Mouse (Mus musculus): ENCODE measurements around the gene Larp4b.

Gene Larp4b

DNA sequence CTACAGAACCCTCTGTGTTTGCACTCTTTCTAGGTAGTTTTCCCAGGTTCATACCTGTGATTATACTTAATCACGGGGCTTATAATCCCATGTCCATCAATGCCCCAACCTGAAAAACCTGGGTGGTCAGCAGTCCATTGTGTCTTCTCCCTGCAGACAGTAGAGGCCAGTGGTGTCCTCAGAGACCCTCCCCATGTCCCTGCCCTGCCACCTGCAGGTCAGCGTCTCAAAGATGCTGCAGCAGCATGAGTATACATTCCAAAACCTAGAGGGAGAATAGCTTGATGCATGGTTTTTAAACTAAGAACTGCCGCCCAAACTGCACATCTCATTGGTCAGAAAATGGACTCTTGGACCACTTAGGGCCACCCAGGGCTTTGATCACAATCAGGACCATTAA lies 85.0 kb downstream of the Larp4b start:
- DNase-seq (ENCODE audit: low read depth, low spot score): no peak

DNA sequence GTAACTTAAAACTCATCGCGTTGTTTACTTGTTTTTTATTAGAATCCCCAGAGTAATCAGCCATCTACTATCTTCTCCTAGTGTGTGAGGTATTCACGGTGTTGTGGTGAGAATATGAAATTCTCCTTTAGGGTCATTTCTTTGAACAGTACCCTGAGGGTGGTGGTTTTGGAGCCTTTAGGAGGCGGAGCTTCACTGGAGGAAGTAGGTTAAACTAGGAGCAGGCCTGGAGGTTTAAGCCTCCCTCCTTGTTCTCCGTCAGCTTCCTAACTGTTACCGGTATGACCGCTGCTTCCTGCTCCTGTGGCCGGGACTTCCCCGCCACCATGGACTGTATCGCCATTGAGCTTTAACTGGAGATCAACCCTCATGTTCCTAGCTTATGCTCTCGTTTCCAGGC lies 86.5 kb downstream of the Larp4b start:
- no peak for DNase-seq (ENCODE audit: low read depth, low spot score)

DNA sequence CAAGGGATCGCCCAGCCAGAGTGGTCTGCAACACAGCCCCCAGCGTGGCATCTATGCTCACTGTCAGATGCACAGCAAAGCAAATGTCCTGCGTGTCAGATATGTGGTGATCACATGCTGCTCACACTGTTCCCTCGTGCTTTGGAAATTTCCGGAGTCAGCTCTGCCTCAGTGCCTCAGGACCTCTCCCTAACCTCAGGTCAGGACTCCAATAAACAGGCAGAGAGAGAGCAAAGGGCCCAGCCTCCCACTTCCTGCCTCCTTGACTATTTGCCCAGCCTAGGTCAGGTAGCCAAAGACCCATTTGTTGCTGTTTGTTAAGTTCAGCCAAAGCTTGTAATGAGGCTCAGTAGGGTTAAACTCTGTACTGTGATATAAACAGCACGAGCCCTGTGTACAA lies 87.4 kb downstream of the Larp4b start:
- no peak for DNase-seq (ENCODE audit: low read depth, low spot score)

DNA sequence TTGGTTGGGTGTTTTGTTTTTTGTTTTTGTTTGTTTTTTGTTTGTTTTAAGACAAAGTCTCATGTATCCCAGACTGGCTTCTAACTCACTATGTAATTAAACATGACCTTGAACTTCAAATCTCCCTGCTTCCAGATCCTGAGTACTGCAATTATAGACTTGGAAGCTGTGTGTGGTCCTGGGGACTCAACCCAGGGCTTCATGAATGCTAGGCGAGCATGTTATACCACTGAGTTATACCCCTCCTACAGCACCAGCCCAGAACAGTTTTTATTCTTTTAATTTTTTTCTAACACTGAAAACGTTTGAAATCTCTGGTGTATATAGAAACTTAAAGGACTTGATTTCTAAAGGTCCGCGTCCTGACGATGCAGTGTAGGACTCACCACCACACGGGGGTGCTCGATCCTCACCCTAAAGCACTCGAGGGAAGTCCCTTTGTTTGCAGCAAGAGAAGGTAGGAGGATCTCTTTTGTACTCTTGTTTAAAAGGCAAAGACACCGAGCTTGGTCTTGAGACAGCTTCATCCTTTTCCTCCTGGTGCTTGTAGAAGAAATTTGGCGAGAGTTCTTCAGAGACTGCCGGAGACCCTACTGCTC lies 88.1 kb downstream of the Larp4b start:
- DNase-seq (ENCODE audit: low read depth, low spot score): peak; percentile 82

DNA sequence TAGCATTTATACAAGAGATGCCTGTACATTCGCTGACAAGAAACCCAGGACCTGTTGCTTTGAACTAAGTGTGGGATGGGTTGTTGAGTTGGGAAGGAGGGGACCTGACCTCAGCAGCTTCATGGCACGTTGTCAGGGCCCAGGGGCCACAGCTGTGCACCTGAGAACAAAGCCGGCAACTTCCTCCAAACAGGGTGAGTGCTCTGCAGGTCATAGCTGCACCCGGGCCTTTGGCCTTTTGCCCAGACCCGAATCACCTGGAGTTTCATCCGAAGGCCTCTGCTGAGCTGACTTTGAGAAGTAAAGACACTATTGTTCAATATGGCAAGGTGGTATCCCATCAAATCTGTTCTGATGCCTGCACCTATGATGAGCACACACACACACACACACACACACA lies 90.6 kb downstream of the Larp4b start:
- DNase-seq (ENCODE audit: low read depth, low spot score): no peak

DNA sequence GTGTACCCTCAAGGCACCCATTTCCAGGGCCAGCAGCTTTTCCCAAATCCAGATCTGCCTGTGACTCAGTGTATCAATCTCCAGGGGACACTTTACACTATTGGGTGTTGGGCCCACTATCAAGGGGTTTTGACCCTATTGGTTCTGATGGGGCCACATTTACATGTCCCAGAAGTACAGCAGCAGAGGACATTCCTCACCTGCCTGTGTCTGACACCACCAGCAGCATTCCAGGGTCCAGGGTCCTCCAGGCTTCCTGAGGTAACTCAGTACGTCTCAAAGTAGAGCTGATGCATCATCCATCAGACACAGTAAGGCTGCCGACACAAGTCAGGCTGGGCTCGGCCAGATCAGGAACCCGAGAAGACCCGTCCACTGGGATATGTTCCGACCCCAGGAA lies 91.0 kb downstream of the Larp4b start:
- no peak for DNase-seq (ENCODE audit: low read depth, low spot score)

DNA sequence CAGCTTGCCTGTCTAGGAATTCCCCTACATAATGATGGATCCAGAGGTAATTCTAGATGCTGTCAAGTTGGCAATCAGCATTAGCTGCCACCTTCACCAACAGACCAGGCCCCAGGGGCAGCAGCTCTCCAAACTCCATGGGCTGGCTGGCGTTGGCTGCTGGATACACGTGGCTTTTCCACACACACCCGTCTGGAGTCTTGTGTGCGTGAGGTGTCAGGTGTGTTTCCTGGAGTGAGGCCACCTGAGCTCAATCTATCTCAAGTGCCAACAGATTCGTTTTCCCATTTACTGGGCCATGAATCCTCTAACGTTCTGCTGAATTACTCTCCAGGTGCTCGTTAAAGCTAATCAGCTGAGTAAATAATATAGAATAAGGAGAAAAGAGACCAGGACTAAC lies 93.5 kb downstream of the Larp4b start:
- no peak for DNase-seq (ENCODE audit: low read depth, low spot score)

DNA sequence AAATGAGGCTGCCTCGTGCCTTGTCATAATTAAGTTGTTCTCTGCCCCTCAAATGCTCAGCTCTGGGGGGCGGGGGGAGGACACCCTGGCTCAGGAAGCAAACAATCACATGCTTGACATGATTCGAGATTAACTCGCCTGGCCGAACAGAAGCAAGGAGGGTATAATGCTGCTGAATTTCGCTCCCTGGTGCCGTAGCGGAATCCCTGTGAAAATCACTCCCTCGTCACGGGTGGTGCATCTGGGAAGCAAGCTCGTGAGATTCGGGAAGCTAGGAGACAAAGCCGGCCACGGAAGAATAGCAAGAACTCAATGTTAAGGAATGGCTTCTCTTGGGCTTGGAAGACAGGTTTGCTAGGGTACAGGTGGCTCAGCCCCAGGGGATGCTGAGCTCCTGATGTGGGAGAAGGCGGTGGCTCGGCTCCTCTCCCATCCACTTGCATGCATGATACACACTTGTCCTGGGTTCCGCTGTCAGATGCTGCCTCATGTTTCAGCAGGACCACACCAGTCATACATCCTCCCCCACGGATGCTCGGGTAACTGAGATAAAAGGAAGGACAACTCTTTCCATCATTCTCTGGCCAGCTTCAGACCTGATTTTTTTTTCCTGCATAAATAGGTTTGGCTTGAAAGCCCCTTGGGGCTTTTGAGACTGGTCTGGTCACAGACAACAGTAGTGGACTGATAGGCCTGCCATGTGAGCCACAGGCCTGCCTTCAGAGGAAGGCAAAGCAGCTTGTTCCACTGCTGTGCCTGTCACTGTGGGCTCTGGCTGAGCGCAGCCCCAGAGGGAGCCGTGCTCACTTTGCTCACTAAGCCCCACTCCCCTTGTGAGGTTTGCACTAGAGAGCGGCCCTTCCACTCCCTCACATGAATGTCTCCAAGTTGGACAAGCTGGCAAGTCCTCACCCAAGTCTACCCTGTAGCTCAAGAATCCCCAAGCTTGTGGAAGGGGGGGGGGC lies 94.2 kb downstream of the Larp4b start:
- DNase-seq (ENCODE audit: low read depth, low spot score): no peak

DNA sequence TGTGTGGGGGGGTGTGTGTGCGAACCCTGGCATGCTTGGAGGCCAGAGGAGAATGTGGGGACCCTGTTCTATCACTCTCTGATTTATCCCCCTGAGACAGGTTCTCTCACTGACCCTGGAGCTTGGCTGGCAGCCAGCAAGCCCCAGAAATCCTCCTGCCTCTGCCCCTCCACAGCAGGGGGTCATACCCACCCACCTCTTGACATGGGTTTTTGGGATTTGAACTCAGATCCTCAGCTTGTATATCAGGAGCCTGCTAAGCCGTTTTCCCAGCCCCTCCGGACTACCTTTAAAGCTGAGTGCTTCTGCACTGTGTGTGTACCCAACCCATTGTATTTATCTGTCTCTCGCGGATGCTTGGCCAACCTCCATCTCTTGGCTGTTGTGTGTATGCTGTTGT lies 95.8 kb downstream of the Larp4b start:
- DNase-seq (ENCODE audit: low read depth, low spot score): no peak

DNA sequence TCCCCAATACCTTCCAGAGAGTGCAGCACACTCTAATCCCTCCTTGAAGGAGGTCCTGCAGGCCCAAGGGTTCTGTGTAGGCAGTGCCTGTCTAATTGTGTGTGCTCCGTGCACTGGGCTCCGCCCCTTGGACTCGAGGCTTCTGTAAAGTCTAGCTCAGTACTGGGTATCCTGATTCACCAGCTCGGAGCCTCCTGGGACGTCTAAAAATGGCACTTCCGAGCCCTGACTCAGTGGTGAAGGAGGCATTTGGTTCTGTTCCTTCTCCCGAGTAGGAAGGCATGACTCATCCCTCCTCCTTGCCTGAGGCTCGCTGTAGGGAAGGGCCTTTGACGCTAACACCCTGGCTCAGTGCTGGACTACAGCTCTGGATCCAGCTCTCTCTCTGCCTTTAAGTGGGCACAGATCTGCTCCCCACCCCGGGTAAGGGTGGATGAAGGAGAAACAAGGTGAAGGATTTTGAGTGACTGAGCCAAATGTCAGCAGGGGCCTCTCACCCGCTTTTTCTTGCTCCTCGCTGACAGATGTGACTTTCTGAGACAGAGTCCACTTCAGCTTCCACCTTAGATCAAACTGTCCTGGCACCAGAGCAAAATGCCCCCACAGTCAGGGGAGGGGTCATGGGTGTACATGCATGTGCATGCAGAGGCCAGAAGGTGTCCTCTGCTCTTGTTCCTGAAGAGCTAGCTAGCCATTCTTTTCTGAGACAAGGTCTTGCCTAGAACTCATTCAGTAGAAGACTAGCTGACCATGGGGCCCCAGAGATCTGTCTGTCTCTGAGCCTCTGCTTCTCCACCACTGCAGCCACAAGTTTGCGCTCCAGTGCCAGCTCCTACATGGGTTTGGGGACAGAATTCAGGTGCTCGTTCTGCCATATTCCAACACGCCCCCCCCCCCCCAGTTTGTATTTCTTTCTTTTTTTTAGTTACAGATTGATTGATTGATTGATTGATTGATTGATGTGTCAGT lies 97.8 kb downstream of the Larp4b start:
- DNase-seq (ENCODE audit: low read depth, low spot score): no peak

DNA sequence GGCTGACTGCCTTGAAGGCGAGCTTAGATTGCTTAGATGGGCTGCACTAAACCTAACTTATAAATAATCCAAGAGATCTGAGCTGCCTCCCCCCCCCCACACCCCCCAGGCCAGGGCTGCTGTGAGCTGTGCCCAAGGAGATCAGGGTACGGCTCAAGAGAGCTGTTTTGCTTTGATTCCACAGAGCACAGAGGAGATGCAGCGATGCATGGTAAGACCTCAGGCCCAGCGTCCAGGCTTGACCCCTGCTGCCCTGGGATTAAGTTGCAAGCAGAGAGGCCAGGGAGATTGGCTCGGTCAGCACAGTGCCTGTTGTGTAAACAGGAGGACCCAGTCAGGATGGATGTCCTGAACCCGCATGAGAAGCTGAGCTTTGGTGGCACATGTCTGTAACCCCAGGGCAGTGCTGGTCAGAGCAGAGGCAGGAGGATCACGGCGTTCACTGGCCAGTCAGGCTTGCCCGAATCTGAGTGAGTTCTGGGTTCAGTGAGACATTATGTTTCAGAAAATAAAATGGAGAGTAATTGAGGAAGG lies 99.2 kb downstream of the Larp4b start:
- no peak for DNase-seq (ENCODE audit: low read depth, low spot score)

DNA sequence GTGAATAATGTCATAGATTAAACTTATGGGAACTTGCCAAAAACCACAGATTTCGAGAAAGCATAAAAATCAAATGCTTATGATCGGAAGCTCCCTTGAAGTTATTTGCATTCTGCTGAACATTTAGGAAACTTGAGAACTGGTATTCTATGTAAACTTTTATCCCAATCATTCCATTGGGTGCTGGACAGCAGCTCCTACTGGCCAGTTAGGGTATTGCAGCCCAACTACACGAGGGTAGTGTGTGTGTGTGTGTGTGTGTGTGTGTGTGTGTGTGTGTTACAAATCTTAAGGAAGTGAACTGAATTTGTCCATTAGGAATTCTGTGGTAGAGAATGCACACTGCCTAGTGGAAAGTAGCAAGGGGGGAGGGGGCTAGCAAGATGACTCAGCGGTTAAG lies 101.0 kb downstream of the Larp4b start:
- no peak for DNase-seq (ENCODE audit: low read depth, low spot score)

DNA sequence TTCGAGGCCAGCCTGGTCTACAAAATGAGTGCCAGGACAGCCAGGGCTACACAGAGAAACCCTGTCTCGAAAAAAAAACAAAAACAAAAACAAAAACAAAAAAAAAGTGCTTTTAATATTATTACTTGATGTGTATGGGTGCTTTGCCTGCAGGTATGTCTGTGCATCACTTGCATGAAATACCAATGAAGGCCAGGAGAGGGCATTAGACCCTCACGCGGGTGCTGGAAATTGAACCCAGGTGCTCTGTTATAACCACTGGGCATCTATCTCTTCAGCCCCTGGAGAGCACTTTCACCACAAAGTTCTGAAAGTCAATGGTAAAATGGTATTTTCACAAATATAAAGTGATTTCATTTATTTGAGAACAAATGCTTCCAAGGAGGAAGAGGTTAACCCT lies 101.9 kb downstream of the Larp4b start:
- DNase-seq (ENCODE audit: low read depth, low spot score): no peak

DNA sequence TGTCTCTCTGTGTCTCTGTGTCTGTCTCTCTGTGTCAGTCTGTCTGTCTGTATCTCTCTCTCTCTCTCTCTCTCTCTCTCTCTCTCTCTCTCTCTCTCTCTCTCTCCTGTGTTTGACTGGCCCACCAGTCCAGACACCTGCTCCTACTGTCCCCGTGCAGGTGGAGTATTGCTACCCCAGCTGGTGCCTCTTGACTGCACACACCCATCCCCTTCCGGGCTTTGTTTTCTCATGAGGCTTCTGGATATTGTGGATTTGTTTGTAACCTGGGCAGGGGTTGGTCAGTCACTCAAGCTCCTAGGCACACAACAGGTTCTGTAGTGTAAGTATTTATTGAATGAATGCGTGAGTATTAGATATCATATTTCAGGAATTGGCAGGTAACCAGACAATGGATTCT lies 104.4 kb downstream of the Larp4b start:
- no peak for DNase-seq (ENCODE audit: low read depth, low spot score)

DNA sequence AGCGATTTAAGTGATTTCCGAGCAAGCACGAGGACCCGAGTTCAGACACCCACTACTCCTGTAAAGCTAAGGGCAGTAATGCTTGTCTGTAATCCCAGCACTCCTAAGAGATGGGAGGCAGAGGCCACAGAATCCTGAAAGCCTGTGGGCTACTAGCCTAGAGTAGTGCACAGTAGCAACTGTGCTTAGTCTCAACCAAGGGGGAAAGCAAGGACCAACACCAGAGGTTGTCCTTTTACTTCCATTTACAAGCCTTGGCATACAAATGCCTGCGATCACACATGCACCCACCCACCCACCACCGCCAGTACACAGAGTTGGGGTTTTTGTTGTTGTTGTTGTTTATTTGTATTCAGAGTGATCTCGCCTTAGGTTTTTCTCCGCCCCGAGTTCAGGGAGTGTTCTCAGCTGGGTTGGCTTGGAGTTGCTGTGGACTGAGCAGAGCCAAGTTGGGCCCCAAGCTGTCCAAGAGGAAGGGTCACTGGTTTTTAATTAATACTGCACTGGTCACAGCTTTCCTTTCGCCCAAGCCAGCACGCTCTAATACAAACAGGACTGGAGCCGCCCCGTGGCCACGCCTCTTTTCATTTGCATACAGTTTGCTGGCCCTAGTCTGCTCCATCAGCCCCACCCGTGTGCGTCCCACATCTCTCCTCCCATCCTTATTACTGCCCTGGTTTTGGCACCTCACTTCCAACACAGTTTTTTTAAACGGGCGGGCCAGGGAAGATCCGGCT lies 105.2 kb downstream of the Larp4b start:
- DNase-seq (ENCODE audit: low read depth, low spot score): no peak

DNA sequence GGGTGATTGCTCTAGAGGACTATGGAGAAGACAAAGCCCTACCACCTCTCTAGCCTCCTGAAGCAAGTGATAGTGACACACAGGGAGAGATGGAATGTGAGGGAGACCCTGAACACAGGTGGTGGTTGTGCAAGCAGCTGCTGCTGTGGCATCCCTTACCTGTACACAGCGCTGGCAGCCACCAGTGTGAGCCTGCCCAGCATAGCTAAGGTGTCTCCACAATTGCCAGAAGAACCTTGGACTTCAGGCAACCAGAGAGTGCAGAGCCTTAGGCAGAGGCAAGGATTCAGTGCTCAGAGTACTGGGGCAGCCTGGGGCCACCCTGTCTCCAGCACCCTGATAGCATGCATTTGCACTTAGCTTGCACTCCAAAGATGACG lies 105.8 kb downstream of the Larp4b start:
- DNase-seq (ENCODE audit: low read depth, low spot score): no peak

DNA sequence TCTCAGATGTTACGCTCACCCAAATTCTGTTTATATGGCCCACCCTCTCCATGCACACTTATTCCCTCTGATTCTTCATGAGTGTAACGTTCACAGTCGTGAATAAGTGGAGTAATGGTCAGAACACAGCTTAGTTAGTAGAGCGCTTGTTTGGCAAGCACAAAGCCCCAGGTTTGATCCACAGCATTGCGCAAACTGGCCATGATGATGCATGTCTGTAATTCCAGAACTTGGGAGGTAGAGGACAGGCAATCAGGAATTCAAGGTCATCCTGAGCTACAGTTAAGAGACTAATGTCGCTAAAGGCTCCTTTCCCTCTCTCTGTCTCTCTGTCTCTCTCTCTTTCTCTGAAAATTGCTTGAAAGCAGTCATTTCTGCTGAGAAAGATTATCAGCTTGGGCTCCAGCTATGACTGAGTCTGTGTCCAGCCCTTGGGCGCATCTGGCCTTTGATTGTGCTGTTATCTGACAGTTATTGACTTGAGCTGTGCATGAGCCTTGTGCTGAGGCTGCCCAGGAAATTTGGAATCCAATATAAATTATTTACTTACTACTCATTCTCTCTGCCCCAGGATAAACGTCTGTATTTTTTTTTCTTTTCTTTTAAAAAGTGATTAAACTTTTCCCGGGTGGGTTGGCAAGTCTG lies 129.2 kb downstream of the Larp4b start:
- DNase-seq (ENCODE audit: low read depth, low spot score): no peak
